Mouse (Mus musculus) layer of hippocampus, adult 18-20 months (tissue): ENCODE results near the gene Rpl36-ps4. TPM values are rescaled to one million over a fixed set of nuclear protein-coding genes. Genes with fewer than 3 reads are reported as not detected.

ENCODE experiments used
- DNase-seq, 2 experiments: peaks; one replicate each; pipeline ENCODE4 v3.0.0; 2022; ENCODE audit warnings: low spot score in 2 of 2
- long read RNA-seq: library from polyadenylated mRNA; stranded (forward); transcript quantifications from one replicate; pipeline ENCODE4 v2.0.0, GENCODE M21; 2021
- total RNA-seq, 2 experiments: library from RNA; stranded (reverse); gene quantifications; 2 replicates each; pipeline ENCODE4 v1.2.3; 2021

Rpl36-ps4 gene
- total RNA-seq = not detected
- long read RNA-seq = 0 reads

DNA sequence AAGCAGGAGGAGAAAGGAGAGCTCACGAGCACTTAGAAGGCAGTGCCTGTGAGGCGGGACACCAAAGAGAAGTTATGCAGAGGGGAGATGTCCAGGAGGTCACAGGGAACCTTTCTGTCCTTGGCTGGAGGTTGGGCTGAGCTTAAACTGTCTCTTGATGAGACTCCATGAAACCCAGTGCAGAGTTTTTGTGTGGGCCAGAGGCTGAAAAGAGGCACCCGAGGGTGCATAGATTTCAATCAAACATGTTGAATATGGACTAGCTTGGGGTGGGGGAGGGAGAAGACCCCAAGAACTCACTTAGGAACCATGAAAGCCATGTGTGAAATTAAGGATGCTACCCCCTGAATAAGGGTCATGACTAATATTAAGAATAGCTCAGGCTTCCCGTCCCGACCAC lies at the start of gene Rpl36-ps4:
Rpl36-ps4 (plus strand) TSS at position 301 of the 400 bp plus-strand sequence.
- DNase-seq = no peak

DNA sequence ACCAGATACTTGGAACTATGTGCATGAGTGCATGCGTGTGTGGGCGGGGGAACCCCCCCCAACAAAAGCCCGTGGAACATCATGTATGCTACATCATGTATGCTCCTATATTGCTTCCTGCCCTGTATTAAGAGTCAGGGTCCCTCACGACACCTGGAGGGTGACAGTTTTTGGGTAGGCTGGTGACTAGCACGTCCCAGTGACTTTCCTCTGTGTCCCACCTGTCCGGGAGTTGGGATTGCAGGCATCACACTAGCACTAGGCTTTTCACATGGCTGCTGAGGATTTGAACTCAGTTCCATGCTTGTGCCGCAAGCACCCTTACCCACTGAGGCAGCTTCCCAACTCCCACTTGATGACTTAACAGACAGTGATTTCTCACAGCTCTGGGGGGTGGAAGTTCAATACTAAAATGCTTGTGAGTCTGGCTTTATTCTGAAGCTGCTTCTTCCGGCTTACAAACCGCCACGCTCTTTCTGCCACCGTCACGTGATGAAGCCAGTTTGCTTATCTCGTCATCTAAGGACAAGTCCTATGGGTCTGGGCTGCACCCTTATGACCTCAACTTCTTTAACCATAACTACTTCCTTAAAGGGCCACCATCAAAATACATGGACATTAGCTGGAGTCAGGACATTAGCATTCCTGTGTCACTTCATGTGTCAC lies 49.2 kb upstream of the Rpl36-ps4 start:
- no peak for DNase-seq

- DNase-seq = no peak
Observed at GRCm38 (mm10) chr17:87872286-87872685, 48.5 kb upstream of the Rpl36-ps4 start.

DNA sequence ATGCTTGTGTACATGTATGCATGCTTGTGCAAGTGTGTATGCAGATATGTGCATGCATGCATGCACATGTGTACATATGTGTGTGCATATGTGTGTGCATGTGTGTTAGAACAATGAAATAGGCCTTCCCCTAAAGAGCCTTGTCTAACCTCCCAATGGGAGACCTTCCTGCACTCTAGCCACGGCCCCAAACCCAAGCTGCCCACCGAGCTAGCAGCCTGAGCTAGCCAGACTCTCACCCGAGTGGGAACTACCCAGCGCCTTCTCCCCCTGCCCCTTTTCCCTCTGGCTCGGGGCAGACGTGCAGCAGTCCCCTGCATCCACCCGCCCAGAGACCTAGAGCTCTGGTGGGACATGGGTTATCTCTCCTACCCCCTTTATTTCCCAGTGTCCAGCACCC lies 47.3 kb upstream of the Rpl36-ps4 start:
- DNase-seq = no peak

GRCm38 (mm10) chr17:87873943-87874342 lies 46.8 kb upstream of the Rpl36-ps4 start:
- DNase-seq = no peak

DNA sequence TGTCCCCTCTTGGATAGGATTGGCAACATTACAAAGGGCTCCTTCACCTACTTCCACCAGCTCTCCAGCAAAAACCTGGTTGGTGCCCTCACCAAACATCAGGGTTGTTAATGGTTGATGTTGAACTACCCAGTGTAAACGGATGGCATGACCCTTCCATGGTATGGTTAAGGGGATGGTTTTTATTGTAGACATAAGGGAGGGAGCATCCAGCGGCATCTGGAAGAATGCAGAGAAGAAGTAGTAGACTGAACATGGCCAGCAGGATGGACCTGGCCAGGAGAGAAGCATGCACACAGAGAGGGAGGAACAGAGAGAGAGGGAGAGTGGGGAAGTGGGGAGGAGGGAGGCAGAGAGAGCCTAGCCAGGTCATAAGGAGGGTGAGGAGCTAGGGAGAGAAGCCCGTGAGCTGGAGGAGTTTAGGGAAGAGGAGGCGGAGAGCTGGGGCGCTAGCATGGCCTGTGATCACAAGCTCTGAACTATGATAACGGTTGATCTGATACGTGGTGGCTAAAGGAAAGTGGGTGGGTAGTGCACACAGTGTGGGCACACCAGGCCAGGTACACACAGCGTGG lies 45.3 kb upstream of the Rpl36-ps4 start:
- DNase-seq = no peak

- DNase-seq = no peak
Observed at GRCm38 (mm10) chr17:87876295-87877000, 44.3 kb upstream of the Rpl36-ps4 start.

- DNase-seq = peak; percentile 46 to 65
Observed at GRCm38 (mm10) chr17:87877207-87878073, 43.3 kb upstream of the Rpl36-ps4 start.

DNA sequence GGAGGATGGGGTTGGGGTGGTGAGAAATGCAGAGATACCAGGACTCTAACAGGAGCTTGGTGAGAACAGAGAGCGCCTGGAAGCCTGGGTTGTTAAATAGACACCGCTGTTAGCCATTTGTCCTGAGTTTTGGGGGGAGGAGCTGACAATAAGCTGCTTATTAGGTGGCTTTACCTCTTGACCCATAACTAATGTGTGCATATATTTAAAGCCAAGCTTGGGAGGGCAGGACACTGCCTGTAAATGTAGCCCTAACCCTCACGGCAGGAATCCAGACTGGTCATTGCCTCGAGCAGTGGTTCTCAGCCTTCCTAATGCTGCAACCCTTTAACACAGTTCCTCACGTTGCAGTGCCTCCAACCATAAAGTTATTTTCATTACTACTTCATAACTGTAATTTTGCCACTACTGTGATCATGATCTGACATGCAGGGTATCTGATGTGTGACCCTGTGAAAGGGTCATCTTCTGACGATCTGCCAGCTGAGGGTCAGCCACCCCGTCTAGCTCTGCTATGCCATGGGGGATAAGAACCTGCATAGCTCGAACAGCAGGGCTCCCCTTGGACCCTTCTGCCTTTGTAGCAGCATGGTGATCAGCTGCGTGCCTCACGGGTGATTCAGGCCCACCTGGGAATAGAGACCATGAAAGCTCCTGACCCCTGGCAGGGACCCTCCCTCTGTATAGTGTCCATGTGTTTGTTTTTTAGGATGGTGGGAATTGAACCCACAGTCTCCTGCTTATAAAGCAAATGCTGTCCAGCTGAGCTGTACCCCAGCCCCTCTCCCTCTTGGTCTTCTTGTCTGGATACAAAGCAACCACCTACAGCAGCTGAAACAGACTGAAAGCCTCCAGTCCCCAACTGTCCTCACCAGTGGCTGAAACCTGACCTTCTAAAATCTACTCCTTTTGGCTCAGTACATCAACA lies 42.0 kb upstream of the Rpl36-ps4 start:
- DNase-seq = no peak

DNA sequence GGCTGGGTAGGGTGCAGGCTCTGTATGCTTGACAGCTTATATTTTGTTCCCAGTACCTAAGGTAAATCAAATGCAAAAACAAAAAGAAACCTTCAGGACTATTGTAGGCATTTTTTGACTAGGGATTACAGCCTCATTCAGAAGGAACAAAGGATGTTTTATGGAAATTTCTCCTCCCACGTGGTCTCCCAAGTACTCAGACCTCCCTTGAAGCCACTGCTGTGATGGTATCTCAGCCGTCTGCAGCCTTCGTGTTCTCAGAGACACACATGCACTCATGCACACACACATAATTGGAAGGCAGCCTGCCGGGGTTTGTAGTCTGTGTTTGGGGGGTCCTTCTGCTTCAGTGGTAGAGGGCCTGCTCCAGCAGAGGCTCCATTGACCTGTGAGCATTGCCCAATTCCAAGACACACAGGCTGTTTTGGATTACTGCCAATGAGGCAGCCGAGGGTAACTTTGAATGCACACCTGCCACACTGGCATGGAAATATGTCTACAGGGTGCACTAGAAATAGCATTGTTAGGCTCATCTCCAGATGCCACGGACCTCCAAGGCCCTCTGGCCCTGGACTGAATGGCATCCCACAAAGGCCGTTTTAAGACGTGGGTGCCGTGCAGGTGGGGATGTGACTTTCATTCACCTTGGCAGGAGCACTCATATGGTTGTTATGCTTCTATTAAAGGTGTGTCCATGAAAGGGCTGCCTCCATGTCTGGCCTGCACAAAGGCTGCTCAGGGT lies 41.1 kb upstream of the Rpl36-ps4 start:
- no peak for DNase-seq

GRCm38 (mm10) chr17:87882594-87882993 lies 38.2 kb upstream of the Rpl36-ps4 start:
- peak in 1 of 2 experiments; percentile 34 for DNase-seq

DNA sequence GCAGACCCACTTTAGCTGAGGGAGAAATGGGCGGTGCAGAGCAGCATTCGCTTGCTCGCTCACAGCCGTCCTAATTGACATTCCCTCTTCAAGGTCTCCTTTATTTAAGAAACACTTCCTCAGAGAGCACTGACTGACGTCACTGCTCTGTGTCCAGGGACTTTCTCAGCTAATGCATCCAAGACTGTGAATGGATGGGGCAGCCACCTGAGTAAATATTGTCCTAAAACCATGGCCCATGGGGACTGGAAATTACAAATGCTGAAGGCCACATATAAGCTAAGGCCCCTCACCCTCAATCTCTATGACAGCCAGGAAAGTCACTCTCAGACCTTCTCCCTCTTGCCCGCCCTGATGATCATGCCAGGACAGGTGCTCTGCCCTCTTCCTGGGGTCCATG lies 23.6 kb upstream of the Rpl36-ps4 start:
- no peak for DNase-seq

DNA sequence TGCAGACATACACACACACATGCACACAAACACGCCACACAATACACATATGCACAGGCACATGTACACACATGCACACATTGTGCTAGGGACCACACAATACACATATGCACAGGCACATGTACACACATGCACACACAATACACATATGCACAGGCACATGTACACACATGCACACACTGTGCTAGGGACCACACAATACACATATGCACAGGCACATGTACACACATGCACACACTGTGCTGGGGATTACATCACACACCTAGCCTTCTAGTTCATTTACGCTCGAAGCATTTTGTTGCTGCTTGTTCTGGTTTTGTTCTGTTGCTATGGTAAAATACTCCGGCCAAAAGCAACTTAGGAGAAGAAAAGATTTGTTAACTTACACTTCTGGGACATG lies 20.1 kb upstream of the Rpl36-ps4 start:
- no peak for DNase-seq

DNA sequence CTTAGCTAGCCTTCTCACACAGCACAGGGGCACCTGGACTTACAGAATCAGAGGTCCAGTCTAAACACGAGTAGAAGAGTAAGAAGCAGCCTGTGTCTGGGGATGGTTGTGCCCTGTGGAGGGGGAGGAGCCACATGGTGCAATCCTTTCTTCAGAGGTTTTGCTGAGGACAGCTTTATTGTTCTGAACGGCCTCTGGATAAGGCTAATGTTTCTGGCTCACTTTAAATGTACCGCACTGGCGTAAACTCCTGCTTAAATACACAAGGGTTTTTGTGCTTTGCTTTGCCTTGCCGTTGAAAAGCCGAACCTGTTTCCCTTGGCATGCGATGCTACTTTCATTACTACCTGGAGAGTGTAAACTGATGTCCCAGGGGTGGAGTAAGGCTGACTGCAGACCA lies 19.6 kb upstream of the Rpl36-ps4 start:
- DNase-seq = no peak

GRCm38 (mm10) chr17:87903213-87903612 lies 17.6 kb upstream of the Rpl36-ps4 start:
- DNase-seq = no peak

GRCm38 (mm10) chr17:87903725-87904124 lies 17.1 kb upstream of the Rpl36-ps4 start:
- DNase-seq = no peak

DNA sequence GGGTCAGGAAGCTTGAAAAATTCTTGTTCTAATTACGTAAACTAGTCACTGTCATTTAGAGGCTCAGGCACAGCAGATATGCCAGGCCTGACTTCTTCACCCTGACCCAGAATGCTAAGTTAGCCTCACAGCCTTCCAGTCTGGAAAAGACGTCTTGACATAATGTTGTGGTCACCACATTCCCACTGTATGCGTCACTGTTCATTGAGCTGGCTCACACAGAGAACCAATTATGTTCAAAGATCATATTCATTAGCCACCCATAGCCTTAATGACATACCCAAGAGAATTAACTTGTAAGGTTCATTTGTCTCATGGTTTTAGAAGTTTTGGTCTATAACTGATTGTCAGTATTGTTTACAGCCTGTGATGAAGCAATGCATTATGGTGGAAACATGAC lies 5.4 kb upstream of the Rpl36-ps4 start:
- no peak for DNase-seq

GRCm38 (mm10) chr17:87918121-87918520 lies 2.7 kb upstream of the Rpl36-ps4 start:
- no peak for DNase-seq

DNA sequence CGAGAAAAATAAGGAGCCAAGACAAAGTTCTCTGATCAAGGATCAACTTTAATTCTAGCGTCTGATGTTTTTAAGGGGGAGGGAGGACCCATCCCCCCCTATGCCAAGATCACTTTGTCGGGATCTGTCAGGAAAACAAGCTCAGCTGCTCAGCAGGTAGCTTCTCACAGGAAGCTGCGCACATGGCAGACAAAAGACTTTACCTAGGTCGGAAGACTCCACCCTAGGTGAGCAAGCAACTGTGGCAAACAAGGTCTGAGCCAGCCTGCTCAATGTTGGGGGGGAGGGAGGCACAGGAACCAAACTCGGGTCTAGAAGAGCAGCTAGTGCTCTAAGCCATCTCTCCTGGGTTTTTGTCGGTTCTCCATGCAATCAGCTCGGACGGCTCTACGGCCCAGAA lies 13.5 kb downstream of the Rpl36-ps4 start:
- DNase-seq = no peak

DNA sequence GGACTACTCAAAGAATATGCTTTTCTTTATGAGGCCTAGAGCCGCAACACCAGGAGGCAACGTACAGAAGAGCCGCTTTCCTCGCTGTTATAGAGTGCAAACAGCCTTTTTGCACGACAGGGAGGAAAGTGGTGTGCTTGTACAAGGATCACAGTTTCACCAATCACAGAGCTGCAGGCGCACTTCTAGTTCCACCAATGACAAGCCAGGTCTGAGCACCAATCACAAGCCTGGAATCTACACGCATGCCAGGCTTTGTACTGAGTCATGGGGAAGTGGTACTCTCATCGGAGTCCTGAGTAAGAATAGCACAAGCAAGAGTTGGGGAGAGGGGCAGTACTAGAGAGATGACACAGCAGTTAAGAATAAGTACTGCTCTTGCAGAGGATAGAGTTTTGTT lies 14.0 kb downstream of the Rpl36-ps4 start:
- no peak for DNase-seq
